Mouse (Mus musculus) small intestine, adult 2 months (tissue): ENCODE data around the gene Lsm14b. TPM values are rescaled to one million over a fixed set of nuclear protein-coding genes. Genes with fewer than 3 reads are reported as not detected.

Experiments used
- H3K27ac ChIP-seq: fragments of 200-500 bp; 2 replicates; pipeline ENCODE4 v1.5.1; 2012; ENCODE audit warnings: low read depth, low read length, control low read depth, inconsistent platforms; ENCODE audit not compliant: insufficient read depth
- H3K27me3 ChIP-seq: fragments of 200-500 bp; 2 replicates; pipeline ENCODE4 v1.6.1; 2012; ENCODE audit warnings: mild to moderate bottlenecking, moderate library complexity, low read length, inconsistent platforms; ENCODE audit not compliant: control insufficient read depth, insufficient read depth
- H3K36me3 ChIP-seq: fragments of 200-500 bp; 2 replicates; pipeline ENCODE4 v1.6.1; 2012; ENCODE audit warnings: mild to moderate bottlenecking, low read length, control low read depth, inconsistent platforms; ENCODE audit not compliant: control insufficient read depth, insufficient read depth
- H3K4me1 ChIP-seq: fragments of 200-500 bp; 2 replicates; pipeline ENCODE4 v1.6.1; 2012; ENCODE audit warnings: low read length, inconsistent platforms, mixed read lengths; ENCODE audit not compliant: control insufficient read depth, insufficient read depth, insufficient read length
- H3K4me3 ChIP-seq: fragments of 200-500 bp; 2 replicates; pipeline ENCODE4 v1.5.1; 2012; ENCODE audit warnings: low read depth, mild to moderate bottlenecking, control low read depth, inconsistent platforms, low read length, moderate library complexity
- CTCF ChIP-seq: fragments of 200-500 bp; IDR thresholded peaks from 2 replicates; pipeline ENCODE4 v1.5.1; 2012; ENCODE audit warnings: low read depth, mild to moderate bottlenecking, control low read depth, inconsistent platforms, low read length, moderate library complexity, mixed read lengths; ENCODE audit not compliant: insufficient replicate concordance, insufficient read length; ENCODE audit errors: extremely low read depth
- POLR2A ChIP-seq: fragments of 200-500 bp; IDR thresholded peaks from 2 replicates; pipeline ENCODE4 v1.6.1; 2012; ENCODE audit warnings: low read depth, mild to moderate bottlenecking, control low read depth, inconsistent platforms, low read length, moderate library complexity
- WGBS: fragments of 180-500 bp; shearing (Covaris S2); methylation state at CpG from one replicate; pipeline ENCODE4 v1.1.7; 2018; 5-methylcytosine and 5-hydroxymethylcytosine counted together
- polyA plus RNA-seq: library from polyadenylated mRNA; depleted of rRNA; stranded (reverse); fragments of >200 nt; gene quantifications from 2 replicates; pipeline ENCODE4 v1.2.3, GENCODE M21; 2012; rRNA removed

The Lsm14b gene
- 10.7 and 23.7 TPM in 2 replicates for polyA plus RNA-seq

DNA sequence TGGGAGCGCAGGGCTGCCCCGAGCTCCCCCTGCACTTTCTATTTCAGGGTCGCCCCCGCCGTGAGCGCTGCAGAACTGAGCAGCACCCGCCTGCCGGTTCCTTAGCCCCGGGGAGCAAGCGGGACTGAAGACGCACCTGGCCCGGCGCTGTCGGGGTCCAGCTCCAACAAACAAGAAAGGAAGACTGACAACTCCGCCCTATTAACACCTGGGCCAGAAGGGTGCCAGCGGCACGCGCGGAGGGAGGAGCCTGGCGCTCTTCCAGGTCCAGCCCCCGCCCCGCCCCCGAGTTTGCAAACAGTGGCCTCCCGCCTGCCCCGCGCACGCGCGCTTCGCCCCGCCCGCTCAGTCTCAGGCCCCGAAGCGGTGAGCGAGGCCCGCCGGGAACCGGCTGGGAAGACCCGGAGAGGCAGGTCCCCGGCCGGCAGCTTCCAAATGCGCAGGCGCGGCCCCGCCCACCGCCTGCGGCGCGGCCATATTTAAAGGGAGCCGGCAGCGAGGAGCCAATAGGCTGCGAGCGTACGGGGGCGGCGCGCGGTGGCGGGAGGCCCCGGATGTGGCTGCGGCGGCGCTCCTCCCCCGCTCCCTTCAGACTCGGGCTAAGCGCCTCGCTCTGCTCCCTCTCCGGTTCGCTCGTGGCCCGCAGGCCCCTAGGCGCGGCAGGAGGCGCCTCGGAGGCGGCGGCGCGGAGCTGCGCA lies at the start of gene Lsm14b:
Gene Lsm14b, plus strand, starts transcription at position 587 of the 698 bp plus-strand sequence.
- WGBS, result 2% methylated on average over 78 of the region's 80 CpGs
- peaks cover 13% of the 10 kb centered on the region for H3K36me3 ChIP-seq
- H3K27ac ChIP-seq, result peak within 1 kb of the TSS; percentile 71
- peaks cover 16% of the 10 kb centered on the region for H3K4me1 ChIP-seq
- TF ChIP-seq POLR2A (peak; percentile 64), CTCF (no peak)
- peaks cover 7% of the 10 kb centered on the region; the same call in 1 of the 2 replicates for H3K27me3 ChIP-seq
- H3K4me3 ChIP-seq, result peak within 1 kb of the TSS; percentile 70

DNA sequence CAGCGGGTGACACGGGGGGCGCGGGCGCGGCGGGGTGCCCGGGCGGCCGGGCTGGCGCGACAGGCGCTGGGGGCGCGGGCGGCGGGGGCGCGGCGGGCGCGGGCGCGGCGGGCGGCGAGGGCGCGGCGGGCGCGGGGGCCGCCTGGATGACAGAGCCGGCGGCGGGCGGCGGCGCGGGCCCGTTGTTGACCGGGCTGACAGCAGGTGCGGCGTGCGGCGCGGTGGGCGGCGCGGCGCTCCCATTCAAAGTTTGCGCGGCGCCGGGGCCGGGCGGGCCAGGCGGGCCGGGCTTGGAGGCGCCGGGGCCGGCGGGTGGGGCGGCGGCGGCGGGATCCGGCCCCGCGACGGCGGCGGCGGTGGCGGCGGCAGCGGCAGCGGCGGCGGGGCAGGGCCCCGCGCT lies 48.9 kb upstream of the Lsm14b start:
- H3K27ac ChIP-seq, result no peak overlapping the region
- no peaks in the 10 kb centered on the region for H3K27me3 ChIP-seq
- no peak for TF ChIP-seq CTCF
- no peak for TF ChIP-seq POLR2A
- H3K4me1 ChIP-seq, result peaks cover 23% of the 10 kb centered on the region; the same call in 1 of the 2 replicates
- H3K4me3 ChIP-seq, result peak overlapping the region; percentile 98; the same call in 1 of the 2 replicates
- WGBS, result 34% methylated on average over 82 of the region's 82 CpGs
- H3K36me3 ChIP-seq, result no peaks in the 10 kb centered on the region

DNA sequence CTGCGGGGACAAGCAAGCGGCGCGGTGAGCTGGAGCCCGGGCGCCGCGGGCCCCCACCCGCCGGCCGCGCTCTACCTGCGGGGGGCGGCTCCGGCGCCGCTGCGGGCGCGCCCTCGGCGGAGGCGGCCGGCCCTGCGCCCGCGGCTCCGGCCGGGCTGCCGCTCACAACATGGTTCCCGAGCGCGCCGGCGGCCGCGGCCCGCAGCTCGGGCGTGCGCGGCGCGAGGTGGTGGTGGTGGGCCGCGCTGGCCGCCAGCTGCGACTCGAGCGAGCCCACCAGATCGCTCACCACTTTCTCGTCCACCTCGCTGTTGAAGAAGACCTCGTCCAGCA lies 48.5 kb upstream of the Lsm14b start:
- Histone ChIP-seq H3K4me1 (peaks cover 23% of the 10 kb centered on the region; the same call in 1 of the 2 replicates), H3K27ac (peak overlapping the region; percentile 89), H3K36me3 (no peaks in the 10 kb centered on the region), H3K4me3 (peak overlapping the region; percentile 98), H3K27me3 (no peaks in the 10 kb centered on the region)
- 1% methylated on average over 54 of the region's 54 CpGs for WGBS
- no peak for TF ChIP-seq CTCF
- TF ChIP-seq POLR2A, result no peak

DNA sequence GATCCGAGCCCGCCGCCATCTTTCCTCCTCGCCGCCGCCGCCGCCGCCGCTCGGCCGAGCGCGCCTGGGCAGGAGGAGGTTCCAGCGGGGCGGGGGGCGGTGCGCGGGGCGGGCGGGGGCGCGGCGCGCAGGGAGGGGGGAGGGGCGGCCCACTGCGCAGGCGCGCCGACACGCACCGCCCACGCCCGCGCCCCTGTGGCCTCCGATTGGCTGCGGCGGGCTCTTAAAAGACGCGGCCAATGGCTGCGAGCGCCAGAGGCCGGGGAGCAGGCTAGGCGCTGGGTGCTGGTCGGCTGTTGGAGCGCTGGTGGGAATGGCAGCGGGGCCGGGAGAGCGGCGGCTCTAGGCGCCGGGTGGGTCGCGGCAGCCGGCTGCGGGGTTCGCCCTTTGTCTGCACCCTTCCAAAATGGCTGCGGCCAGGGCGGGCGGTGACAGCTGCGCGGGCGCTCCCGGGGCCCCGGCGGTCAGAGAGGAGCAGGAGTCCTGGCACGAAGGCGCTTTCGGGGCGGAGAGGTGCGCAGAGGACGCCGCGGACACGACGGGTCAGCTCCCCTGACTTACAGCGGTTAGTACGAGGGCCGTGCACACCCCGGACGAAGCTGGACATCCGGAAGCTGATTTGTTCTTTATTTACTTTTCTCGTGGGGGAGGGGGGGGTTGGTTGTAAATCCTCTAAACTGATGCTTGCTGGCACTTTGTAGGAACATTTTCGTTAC lies 48.0 kb upstream of the Lsm14b start, which contains the start of gene Taf4:
Gene Taf4, minus strand, starts transcription at position 19 of the 716 bp plus-strand sequence.
- Histone ChIP-seq H3K4me3 (peak within 1 kb of the TSS; percentile 98), H3K27me3 (no peaks in the 10 kb centered on the region), H3K4me1 (peaks cover 21% of the 10 kb centered on the region; the same call in 1 of the 2 replicates), H3K27ac (peak within 1 kb of the TSS; percentile 93), H3K36me3 (no peaks in the 10 kb centered on the region)
- no peak for TF ChIP-seq CTCF
- TF ChIP-seq POLR2A, result peak; percentile 100
- WGBS, result under 1% methylated on average over 81 of the region's 84 CpGs

DNA sequence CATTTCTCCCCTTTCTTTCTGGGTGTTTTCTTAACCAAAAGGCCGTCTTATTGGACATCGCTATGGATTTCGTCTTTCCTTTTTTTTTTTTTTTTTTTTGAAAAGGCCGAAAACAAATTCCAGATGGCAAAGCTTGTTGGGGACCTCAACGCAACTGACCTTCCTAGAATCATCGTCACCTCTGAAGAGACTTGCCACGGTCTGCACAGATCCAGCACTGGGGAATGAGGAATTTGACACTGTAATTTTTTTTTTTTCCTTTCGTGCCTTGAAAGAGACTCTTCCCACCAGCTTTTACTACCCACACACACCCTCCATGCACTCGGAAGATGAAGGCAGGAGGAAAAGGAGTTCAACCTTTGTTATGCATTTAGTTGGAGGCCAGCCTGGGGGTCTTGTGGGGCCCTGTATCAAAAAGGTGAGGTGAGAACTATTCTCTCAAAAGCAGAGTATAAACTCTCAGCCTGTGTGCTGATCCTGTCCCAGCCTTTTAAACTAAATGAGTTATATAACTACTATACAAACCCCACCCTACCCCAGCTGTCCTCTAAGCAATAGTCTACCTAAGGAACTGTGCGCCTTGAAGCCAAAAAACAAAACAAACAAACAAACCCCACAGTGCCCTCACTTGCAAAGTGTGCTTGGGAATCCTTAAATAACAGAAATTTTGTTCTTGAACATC lies 47.3 kb upstream of the Lsm14b start:
- Histone ChIP-seq H3K36me3 (no peaks in the 10 kb centered on the region), H3K4me3 (peak overlapping the region; percentile 80), H3K27me3 (no peaks in the 10 kb centered on the region), H3K4me1 (peaks cover 15% of the 10 kb centered on the region; the same call in 1 of the 2 replicates), H3K27ac (peak overlapping the region; percentile 93)
- 5% methylated on average over 10 of the region's 10 CpGs for WGBS
- no peak for TF ChIP-seq CTCF
- TF ChIP-seq POLR2A, result no peak

DNA sequence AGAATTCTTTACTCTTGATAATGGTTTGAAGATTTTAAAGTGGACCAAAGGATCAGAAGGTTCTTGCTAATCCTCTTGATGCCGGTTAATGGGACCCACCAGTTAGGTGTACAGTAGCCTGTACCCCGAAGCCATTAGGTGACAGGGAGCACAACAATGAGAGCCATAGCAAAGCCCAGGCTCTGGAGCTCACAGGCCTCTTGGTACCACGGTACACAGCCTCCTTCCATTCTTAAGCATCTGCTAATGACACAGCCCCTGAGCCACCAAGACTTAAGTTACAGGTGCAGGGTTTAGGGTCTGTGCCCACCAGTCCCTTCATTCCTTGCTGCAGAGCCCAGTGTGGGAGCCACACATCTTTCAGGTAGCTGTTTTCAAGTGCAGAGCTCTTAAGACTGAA lies 46.5 kb upstream of the Lsm14b start:
- Histone ChIP-seq H3K4me3 (no peak overlapping the region), H3K27ac (no peak overlapping the region), H3K27me3 (no peaks in the 10 kb centered on the region), H3K4me1 (peaks cover 14% of the 10 kb centered on the region; the same call in 1 of the 2 replicates), H3K36me3 (no peaks in the 10 kb centered on the region)
- TF ChIP-seq POLR2A (no peak), CTCF (no peak)
- WGBS, result 91% methylated on average over 3 of the region's 3 CpGs
